Mouse (Mus musculus) gastrocnemius, adult 2 months (tissue): Measurements from ENCODE around the gene Pafah1b1. TPM values are rescaled to one million over a fixed set of nuclear protein-coding genes. Genes with fewer than 3 reads are reported as not detected.

Experiments
- DNase-seq: peaks from one replicate; pipeline ENCODE4 v3.0.0; 2022
- H3K27ac ChIP-seq: fragments of 200-600 bp; 2 replicates; pipeline ENCODE4 v1.8.1; 2022; ENCODE audit warnings: mild to moderate bottlenecking
- H3K4me3 ChIP-seq: fragments of 200-600 bp; 2 replicates; pipeline ENCODE4 v1.8.1; 2022; ENCODE audit warnings: mild to moderate bottlenecking, moderate library complexity
- CTCF ChIP-seq: fragments of 200-600 bp; IDR thresholded peaks from 2 replicates; pipeline ENCODE4 v1.8.1; 2022; ENCODE audit warnings: antibody characterized with exemption, mild to moderate bottlenecking, moderate library complexity
- intact Hi-C: fragments of 180-260 bp; cut with DNase I; formaldehyde crosslinking; loops from one replicate; pipeline ENCODE4 v1.15.1; 2025
- total RNA-seq, 2 experiments: library from RNA; stranded (reverse); gene quantifications; 2 replicates each; pipeline ENCODE4 v1.2.3; 2021

Pafah1b1 gene
- total RNA-seq, 2 experiments from 2014 or later, result 127 to 141 TPM

DNA sequence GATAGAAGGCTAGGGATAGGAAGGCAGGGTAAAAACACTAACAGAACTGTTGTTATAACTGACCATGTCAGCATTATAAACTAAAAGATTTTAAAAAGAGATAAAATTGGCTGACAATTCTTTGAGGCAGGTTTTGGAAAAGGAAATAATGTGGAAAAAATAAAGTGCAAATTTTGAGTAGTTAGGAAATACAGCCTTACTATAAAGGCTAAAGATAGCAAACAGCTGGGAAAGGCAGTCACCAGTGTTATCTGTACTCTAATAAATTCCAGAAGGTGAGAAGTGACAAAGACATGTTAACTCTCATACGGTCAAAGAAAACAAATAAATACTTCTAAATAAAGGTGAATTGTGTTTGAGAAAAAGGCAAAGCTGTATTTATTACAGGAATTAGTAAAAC lies 15.7 kb downstream of the Pafah1b1 start:
- no peak overlapping the region for H3K27ac ChIP-seq
- intact Hi-C loops, result no loop called here
- TF ChIP-seq CTCF, result no peak
- no peak overlapping the region for H3K4me3 ChIP-seq
- no peak for DNase-seq

DNA sequence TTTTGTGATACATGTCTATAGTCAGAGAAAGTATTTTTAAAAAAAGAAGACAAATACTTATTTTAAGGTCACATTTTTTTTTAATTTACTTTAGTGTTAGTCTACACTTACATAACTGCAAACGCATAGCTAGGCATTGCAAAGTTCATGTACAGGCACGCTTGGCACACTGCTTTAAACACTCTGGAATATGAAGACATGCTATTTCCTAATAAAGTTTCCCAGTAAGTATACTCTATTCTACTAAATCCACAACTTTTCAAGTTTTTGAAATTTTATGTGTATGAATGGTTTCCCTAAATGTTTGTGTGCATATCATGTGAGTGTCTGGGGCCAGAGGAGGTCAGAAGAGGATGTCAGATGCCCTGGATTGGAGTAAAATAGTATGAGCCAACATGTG lies 20.4 kb downstream of the Pafah1b1 start:
- intact Hi-C loops, result no loop called here
- Histone ChIP-seq H3K4me3 (no peak overlapping the region), H3K27ac (no peak overlapping the region)
- no peak for DNase-seq
- TF ChIP-seq CTCF, result no peak

DNA sequence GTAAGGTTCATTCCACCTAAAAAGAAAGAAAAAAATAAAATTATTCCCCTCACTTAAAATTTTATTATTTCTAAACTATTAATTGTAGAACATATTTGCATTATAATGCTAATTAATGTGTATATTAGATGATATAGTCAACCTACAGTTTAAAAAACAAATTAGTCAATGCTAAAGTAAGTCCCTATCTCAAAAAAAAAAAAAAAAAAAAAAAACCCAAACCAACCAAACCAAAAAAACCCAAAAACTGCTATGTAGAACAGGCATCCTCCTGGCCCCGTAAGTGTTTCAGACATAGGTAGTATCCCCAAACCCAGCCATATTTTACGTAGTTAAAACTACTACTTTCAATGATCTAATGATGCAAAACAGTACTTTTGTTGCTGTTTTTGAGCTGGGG lies 25.0 kb downstream of the Pafah1b1 start:
- TF ChIP-seq CTCF, result no peak
- H3K4me3 ChIP-seq, result no peak overlapping the region
- intact Hi-C loops, result no loop called here
- no peak for DNase-seq
- H3K27ac ChIP-seq, result no peak overlapping the region

DNA sequence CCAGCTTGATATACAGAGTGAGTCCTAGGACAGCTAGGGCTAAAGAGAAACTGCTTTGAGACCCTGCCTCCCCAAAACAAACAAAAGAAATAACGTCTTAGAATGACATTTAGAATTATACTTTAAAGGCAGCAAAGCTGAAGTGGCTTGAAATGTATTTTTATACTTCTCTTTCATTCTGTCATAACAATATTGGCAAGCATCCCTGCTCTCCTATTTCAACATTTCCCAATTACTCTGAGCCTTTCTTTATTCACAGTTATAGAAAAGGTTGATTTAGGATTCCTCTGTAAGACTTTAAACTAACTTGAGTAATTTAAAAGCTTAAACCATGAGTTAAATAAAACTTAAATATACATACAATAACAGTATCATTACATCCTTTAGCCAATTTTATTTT lies 32.3 kb downstream of the Pafah1b1 start:
- intact Hi-C loops, result no loop called here

DNA sequence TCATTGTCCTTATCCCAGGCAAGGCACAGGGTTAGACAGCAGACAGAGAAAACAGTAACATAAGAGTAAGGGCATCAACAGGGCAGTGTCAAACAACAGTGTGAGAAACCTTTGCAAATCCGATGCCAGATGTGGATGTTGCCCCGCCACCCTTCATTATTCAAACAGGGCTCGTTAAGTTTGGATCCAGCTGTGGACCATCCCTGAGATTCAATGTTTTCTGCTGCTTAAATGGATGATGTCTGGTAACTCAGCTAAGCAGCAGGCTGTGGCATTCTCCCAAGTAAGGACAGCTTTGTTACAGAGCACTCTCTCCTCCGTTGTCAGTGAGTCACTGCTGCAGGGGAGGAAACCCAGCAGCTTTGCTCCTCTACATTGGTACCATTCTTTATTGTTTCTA lies 49.3 kb downstream of the Pafah1b1 start:
- DNase-seq, result no peak
- no peak overlapping the region for H3K4me3 ChIP-seq
- intact Hi-C loops, result no loop called here
- TF ChIP-seq CTCF, result no peak
- no peak overlapping the region for H3K27ac ChIP-seq

More for the DNA sequence above, 32.3 kb downstream of the Pafah1b1 start:
- TF ChIP-seq CTCF, result no peak
- DNase-seq, result no peak
- H3K4me3 ChIP-seq, result no peak overlapping the region
- H3K27ac ChIP-seq, result no peak overlapping the region

DNA sequence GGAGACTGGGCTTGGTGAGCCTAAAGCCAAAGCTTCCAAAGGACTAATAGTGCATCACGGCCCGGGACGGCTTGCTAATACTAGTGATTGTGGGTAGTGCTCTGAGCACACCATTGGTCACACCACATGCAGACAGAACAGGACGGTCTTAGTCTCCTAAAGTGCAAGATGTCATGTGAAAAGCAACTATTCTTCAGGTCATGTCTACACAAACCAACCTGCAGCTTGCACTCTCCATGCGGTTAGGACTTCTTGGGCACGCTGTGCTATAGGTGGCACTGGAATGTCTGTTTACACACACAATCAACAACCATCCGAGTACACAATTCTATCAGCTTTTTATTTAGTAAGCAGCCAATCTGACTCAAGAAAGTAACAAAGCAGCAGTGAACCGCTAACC lies 49.8 kb downstream of the Pafah1b1 start:
- no peak for TF ChIP-seq CTCF
- DNase-seq, result no peak
- H3K27ac ChIP-seq, result no peak overlapping the region
- H3K4me3 ChIP-seq, result no peak overlapping the region
- intact Hi-C loops, result no loop called here

DNA sequence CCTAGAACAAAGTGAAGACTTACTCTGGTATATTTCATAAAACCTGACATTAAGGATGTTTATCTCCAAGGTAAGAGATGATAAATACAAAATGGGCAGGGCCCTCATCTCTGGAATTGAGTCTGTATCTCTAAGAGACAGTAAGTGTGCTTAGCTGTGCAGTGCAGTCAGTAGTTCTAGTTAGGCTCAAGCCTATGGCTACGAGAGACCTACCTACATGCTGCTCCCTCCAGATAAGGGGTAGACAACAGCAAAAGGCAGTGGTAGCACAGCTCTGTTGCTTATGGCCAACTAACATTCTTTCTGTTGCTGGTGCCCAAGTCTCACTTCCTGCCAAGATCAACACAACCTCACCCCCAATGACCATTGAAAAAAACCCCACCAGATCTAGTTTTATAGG lies 50.9 kb downstream of the Pafah1b1 start:
- Histone ChIP-seq H3K4me3 (no peak overlapping the region), H3K27ac (no peak overlapping the region)
- TF ChIP-seq CTCF, result no peak
- intact Hi-C loops, result no loop called here
- DNase-seq, result no peak

DNA sequence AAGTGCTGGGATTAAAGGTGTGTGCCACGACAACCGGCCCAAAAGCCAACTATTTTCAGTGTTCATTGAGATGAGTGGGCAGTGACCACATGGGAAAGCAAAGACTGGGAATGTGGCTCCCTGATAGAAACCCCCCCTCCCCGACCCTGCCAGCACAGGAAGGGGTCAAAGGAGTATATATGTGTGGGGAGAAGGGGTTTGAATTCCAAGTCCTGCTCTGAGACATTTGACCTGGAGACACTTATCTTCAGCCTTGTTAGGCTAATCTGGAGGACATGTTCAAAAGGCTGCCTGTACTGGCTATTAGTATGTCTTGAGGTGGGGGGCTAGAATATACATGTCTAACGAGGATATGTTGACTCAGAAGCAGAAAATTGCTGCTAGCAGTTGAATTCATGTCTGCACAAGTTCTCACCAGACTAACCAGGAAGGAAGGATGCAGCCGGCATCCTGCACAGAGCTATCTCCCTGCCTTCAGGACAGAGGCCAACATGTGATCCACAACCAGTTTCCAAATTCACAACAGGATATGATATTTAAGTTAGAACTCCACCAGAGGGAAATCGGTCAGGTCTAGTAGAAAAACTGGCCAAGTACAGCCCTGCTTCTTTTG lies 51.5 kb downstream of the Pafah1b1 start:
- TF ChIP-seq CTCF, result no peak
- DNase-seq, result no peak
- Histone ChIP-seq H3K4me3 (no peak overlapping the region), H3K27ac (no peak overlapping the region)
- intact Hi-C loops, result no loop called here

DNA sequence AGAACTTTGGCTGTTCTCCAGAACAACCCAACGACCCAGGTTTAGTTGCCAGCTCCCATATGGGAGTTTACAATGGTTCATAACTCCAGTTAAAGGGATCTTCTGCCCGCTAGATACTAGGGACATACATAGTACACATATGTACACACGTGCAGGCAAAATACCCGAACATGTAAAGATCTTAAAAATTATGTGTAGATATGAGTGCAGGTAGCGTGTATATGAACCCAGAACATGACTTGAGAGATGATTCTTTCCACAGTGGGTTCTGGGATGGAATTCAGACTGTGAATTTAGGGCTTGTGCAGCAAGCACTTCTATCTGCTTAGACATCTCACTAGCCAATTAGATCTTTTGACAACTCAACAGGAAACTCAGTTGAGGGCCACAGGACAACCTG lies 52.6 kb downstream of the Pafah1b1 start:
- Histone ChIP-seq H3K27ac (no peak overlapping the region), H3K4me3 (no peak overlapping the region)
- intact Hi-C loops, result no loop called here
- DNase-seq, result no peak
- TF ChIP-seq CTCF, result no peak

DNA sequence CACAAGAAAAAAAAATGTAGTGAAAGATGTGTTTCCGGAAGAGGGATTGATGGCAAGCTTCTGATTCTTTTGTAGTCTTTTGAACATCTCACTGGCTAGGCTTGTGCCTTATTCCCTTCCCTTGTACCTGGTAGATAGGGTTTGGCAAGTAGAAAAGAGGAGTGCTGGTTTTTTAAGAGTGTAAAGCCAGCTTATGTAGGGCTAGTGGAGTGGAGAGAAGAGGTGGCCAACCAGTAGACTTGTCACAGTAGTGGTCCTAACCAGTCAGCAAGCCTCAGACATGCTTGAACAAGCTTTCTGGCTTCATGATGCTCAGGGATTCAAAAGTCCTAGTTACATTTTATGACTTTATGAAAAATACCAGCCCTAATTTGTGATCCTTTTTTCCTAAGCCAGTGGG lies 53.5 kb downstream of the Pafah1b1 start:
- intact Hi-C loops, result no loop called here
- Histone ChIP-seq H3K27ac (no peak overlapping the region), H3K4me3 (no peak overlapping the region)
- no peak for DNase-seq
- no peak for TF ChIP-seq CTCF

DNA sequence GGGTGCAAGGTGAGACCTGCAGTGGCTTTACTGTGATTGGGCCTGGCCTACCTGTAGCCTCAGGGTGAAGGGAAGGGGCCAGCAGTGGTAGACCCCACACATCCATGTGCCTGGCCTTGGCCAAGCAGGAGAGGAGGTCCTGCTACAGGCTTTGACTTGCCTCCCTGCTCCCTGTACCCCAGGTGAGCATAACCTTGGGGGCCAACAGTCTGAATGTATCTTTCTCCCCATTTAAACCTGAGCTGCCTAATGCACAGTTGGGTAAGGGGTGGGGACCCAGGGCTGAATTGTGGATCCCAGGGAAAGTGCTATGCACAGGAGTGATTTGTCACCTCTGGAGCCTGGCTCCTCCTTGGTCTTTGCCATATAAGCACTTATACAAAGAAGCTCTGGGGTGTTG lies 54.3 kb downstream of the Pafah1b1 start:
- TF ChIP-seq CTCF, result no peak
- H3K27ac ChIP-seq, result no peak overlapping the region
- no peak for DNase-seq
- intact Hi-C loops, result no loop called here
- no peak overlapping the region for H3K4me3 ChIP-seq

DNA sequence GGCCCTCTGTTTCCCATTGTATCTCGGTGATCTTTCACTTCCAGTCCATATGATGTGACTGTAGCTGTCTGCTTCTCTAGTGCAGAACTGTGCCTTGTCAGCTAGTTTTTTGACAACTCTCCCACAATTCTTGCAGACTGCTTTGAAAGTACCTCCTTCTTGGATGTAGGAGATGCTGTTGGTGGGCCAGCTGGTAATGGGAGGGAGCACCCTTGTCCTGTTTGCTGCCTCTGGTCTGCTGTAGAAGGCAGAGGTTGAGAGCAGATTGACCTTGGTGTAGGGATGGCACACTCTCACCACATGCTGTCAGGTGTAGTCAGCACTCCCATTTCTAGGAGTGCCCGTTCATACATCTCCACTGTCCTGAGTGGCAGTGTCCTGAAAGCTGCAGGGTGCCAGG lies 55.5 kb downstream of the Pafah1b1 start:
- intact Hi-C loops, result no loop called here
- H3K4me3 ChIP-seq, result no peak overlapping the region
- TF ChIP-seq CTCF, result no peak

DNA sequence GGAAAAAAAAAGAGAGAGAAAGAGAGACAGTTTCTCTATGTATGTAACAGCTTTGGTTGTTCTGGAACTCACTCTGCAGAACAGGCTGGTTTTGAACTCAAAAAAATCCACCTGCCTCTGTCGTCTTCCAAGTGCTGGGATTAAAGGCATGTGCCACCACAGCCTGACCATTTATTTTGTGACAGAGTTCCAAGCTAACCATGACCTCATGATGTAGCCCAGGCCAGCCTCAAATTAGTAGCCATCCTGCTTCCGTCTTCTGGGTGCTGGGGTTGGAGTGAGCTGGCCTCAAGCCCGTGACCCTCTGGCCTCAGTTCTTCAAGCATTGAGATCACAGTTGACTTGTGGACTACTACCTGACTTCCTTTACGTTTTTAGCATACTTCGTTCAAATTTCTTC lies 56.0 kb downstream of the Pafah1b1 start:
- no peak for DNase-seq
- Histone ChIP-seq H3K4me3 (no peak overlapping the region), H3K27ac (no peak overlapping the region)
- intact Hi-C loops, result no loop called here
- TF ChIP-seq CTCF, result no peak

More for the DNA sequence above, 55.5 kb downstream of the Pafah1b1 start:
- no peak for DNase-seq
- no peak overlapping the region for H3K27ac ChIP-seq

DNA sequence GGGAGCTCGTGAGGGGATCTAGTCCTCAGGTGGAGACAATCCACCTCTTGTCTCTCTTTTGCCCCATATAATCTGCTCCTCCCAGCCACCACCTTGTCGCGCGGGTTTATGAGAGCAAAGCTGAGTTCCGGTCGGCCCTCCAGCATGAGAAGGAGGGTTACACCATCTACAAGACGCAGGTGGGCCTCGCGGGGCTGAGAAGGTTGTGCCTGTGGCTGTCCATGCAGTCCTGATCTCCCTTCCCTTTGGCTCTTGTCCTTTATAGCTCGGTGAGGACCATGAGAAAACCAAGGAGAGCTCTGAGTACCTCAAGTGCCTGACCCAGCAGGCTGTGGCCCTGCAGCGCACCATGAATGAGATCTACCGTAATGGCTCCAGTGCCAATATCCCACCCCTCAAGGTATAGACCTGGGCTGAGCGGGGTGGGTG lies 56.9 kb downstream of the Pafah1b1 start:
- Histone ChIP-seq H3K4me3 (no peak overlapping the region), H3K27ac (no peak overlapping the region)
- intact Hi-C loops, result no loop called here
- no peak for DNase-seq
- TF ChIP-seq CTCF, result no peak
